Mouse (Mus musculus): ENCODE data around the gene Mink1. TPM values are rescaled to one million over a fixed set of nuclear protein-coding genes. Genes with fewer than 3 reads are reported as not detected.

Mink1 gene
- polyA plus RNA-seq, 1 experiment from 2014 or later: 14.2 TPM

- whole genome bisulfite sequencing: 88% methylated on average over 7 of the region's 7 CpGs
- Histone ChIP-seq H3K27me3 (no peaks in the 10 kb centered on the region), H3K4me2 (replicated peaks) (no peak overlapping the region), H3K4me1 (replicated peaks) (peaks cover 14% of the 10 kb centered on the region), H3K27ac (no peak overlapping the region), H3K9me3 (no peaks in the 10 kb centered on the region), H3K4me3 (replicated peaks) (no peak overlapping the region), H3K9ac (replicated peaks) (no peak overlapping the region), H3K36me3 (peaks cover 28% of the 10 kb centered on the region)
- no peak for ATAC-seq
Observed at GRCm38 (mm10) chr11:70641241-70641640, 78.6 kb downstream of the Mink1 start.

- ATAC-seq: no peak
- WGBS: 91% methylated on average over 6 of the region's 6 CpGs
Observed at GRCm38 (mm10) chr11:70643051-70643450, 80.4 kb downstream of the Mink1 start.

GRCm38 (mm10) chr11:70644564-70645103, 82.0 kb downstream of the Mink1 start:
- Histone ChIP-seq H3K4me1 (replicated peaks) (peaks cover 37% of the 10 kb centered on the region), H3K4me2 (replicated peaks) (no peak overlapping the region), H3K27ac (no peak overlapping the region), H3K27me3 (no peaks in the 10 kb centered on the region), H3K9ac (replicated peaks) (no peak overlapping the region), H3K9me3 (no peaks in the 10 kb centered on the region), H3K36me3 (peaks cover 38% of the 10 kb centered on the region), H3K4me3 (replicated peaks) (no peak overlapping the region)
- ATAC-seq: no peak
- 97% methylated on average over 8 of the region's 8 CpGs for WGBS

More at GRCm38 (mm10) chr11:70643051-70643450, 80.4 kb downstream of the Mink1 start:
- Histone ChIP-seq H3K27me3 (no peaks in the 10 kb centered on the region), H3K9ac (replicated peaks) (no peak overlapping the region), H3K27ac (no peak overlapping the region), H3K4me1 (replicated peaks) (peaks cover 22% of the 10 kb centered on the region), H3K4me2 (replicated peaks) (no peak overlapping the region), H3K4me3 (replicated peaks) (no peak overlapping the region), H3K9me3 (no peaks in the 10 kb centered on the region), H3K36me3 (peaks cover 28% of the 10 kb centered on the region)

- peak overlapping the region; percentile 90 for H3K4me2 ChIP-seq (replicated peaks)
- no peaks in the 10 kb centered on the region for H3K27me3 ChIP-seq
- 0 out of 2 replicates have a peak, but pooled peaks have one; percentile 1 for ATAC-seq
- H3K9ac ChIP-seq (replicated peaks): peak overlapping the region; percentile 92
- peak overlapping the region; percentile 92; the same call in 1 of the 2 replicates for H3K27ac ChIP-seq
- no peaks in the 10 kb centered on the region for H3K9me3 ChIP-seq
- WGBS: 94% methylated on average over 12 of the region's 12 CpGs
- peaks cover 48% of the 10 kb centered on the region for H3K36me3 ChIP-seq
- H3K4me1 ChIP-seq (replicated peaks): peaks cover 39% of the 10 kb centered on the region
- H3K4me3 ChIP-seq (replicated peaks): peak overlapping the region; percentile 72
Observed at GRCm38 (mm10) chr11:70645461-70646258, 83.0 kb downstream of the Mink1 start.

- ATAC-seq: peak; percentile 10; the same call in 1 of the 2 replicates
- H3K27ac ChIP-seq: peak overlapping the region; percentile 92
- peaks cover 42% of the 10 kb centered on the region for H3K4me1 ChIP-seq (replicated peaks)
- no peaks in the 10 kb centered on the region for H3K27me3 ChIP-seq
- 25% methylated on average over 3 of the region's 3 CpGs for WGBS
- H3K4me3 ChIP-seq (replicated peaks): peak overlapping the region; percentile 72
- peak overlapping the region; percentile 90 for H3K4me2 ChIP-seq (replicated peaks)
- H3K36me3 ChIP-seq: peaks cover 53% of the 10 kb centered on the region
- H3K9ac ChIP-seq (replicated peaks): peak overlapping the region; percentile 92
- H3K9me3 ChIP-seq: no peaks in the 10 kb centered on the region
Observed at GRCm38 (mm10) chr11:70646259-70646555, 83.5 kb downstream of the Mink1 start.

- ATAC-seq: peak; percentile 88
- H3K9me3 ChIP-seq: no peaks in the 10 kb centered on the region
Observed at GRCm38 (mm10) chr11:70646691-70647650, 84.3 kb downstream of the Mink1 start, which contains the start of the genes Rnf167 and Slc25a11. Rnf167 (plus strand) TSS chr11:70647235. Slc25a11 (minus strand) TSS chr11:70647479.

GRCm38 (mm10) chr11:70647716-70648420, 85.2 kb downstream of the Mink1 start:
- Histone ChIP-seq H3K4me1 (replicated peaks) (peaks cover 56% of the 10 kb centered on the region), H3K9me3 (no peaks in the 10 kb centered on the region), H3K9ac (replicated peaks) (peak overlapping the region; percentile 83), H3K4me2 (replicated peaks) (peak overlapping the region; percentile 98), H3K4me3 (replicated peaks) (peak overlapping the region; percentile 72), H3K36me3 (peaks cover 65% of the 10 kb centered on the region), H3K27me3 (no peaks in the 10 kb centered on the region), H3K27ac (peak overlapping the region; percentile 92)
- peak; percentile 35 for ATAC-seq
- 4% methylated on average over 28 of the region's 28 CpGs for WGBS

More at GRCm38 (mm10) chr11:70646691-70647650, 84.3 kb downstream of the Mink1 start, which contains the start of the genes Rnf167 and Slc25a11:
- no peaks in the 10 kb centered on the region for H3K27me3 ChIP-seq
- H3K36me3 ChIP-seq: peaks cover 60% of the 10 kb centered on the region
- H3K4me1 ChIP-seq (replicated peaks): peaks cover 47% of the 10 kb centered on the region
- H3K27ac ChIP-seq: peak within 1 kb of the TSS; percentile 92
- H3K9ac ChIP-seq (replicated peaks): peak within 1 kb of the TSS; percentile 92
- peak within 1 kb of the TSS; percentile 72 for H3K4me3 ChIP-seq (replicated peaks)
- under 1% methylated on average over 63 of the region's 63 CpGs for WGBS
- H3K4me2 ChIP-seq (replicated peaks): peak within 1 kb of the TSS; percentile 98

- Histone ChIP-seq H3K9me3 (no peaks in the 10 kb centered on the region), H3K36me3 (peaks cover 60% of the 10 kb centered on the region), H3K4me1 (replicated peaks) (peaks cover 61% of the 10 kb centered on the region), H3K27ac (no peak overlapping the region), H3K4me3 (replicated peaks) (peak overlapping the region; percentile 72), H3K9ac (replicated peaks) (peak overlapping the region; percentile 83), H3K27me3 (no peaks in the 10 kb centered on the region), H3K4me2 (replicated peaks) (peak overlapping the region; percentile 98)
- WGBS: 89% methylated on average over 4 of the region's 4 CpGs
- no peak for ATAC-seq
Observed at GRCm38 (mm10) chr11:70648512-70648911, 85.8 kb downstream of the Mink1 start.

DNA sequence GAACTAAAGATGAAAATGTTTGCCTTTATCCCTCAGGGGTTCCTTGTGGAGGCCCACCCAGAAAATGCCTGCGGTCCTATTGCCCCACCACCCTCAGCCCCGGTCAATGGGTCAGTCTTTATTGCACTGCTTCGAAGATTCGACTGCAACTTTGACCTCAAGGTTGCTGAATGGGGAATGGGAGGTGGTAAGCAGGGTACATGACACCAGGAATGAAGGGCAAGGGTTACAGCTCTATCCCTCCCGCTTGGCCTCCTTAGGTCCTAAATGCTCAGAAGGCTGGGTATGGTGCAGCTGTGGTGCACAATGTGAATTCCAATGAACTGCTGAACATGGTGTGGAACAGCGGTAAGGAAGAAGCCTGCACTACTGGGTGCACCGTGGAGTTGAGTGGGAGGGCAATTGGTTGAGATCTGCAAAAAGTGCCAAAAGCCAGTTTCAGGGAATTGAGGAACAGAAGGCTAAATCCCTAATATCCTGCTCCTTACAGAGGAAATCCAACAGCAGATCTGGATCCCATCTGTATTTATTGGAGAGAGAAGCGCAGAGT, 86.6 kb downstream of the Mink1 start:
- Histone ChIP-seq H3K4me3 (replicated peaks) (peak overlapping the region; percentile 72; the same call in 1 of the 2 replicates), H3K9me3 (no peaks in the 10 kb centered on the region), H3K4me2 (replicated peaks) (peak overlapping the region; percentile 98)

GRCm38 (mm10) chr11:70650322-70651175, 87.9 kb downstream of the Mink1 start:
- Histone ChIP-seq H3K27me3 (no peaks in the 10 kb centered on the region), H3K9ac (replicated peaks) (no peak overlapping the region), H3K4me2 (replicated peaks) (no peak overlapping the region), H3K27ac (no peak overlapping the region), H3K4me1 (replicated peaks) (peaks cover 59% of the 10 kb centered on the region), H3K36me3 (peaks cover 41% of the 10 kb centered on the region), H3K4me3 (replicated peaks) (no peak overlapping the region), H3K9me3 (no peaks in the 10 kb centered on the region)
- 84% methylated on average over 12 of the region's 12 CpGs for WGBS
- ATAC-seq: no peak

More for the DNA sequence above, 86.6 kb downstream of the Mink1 start:
- ATAC-seq: no peak
- Histone ChIP-seq H3K27me3 (no peaks in the 10 kb centered on the region), H3K36me3 (peaks cover 52% of the 10 kb centered on the region), H3K27ac (no peak overlapping the region), H3K9ac (replicated peaks) (no peak overlapping the region), H3K4me1 (replicated peaks) (peaks cover 61% of the 10 kb centered on the region)
- 88% methylated on average over 8 of the region's 8 CpGs for WGBS
